Mouse (Mus musculus) bone marrow macrophage, adult 2 months (primary cell): ENCODE data around the gene Idh3g.

Experiments used
- CTCF ChIP-seq: IDR thresholded peaks from 2 replicates; pipeline ENCODE4 v1.5.1; 2012; ENCODE audit warnings: low read depth, mild to moderate bottlenecking, low read length, moderate library complexity
- POLR2A ChIP-seq: IDR thresholded peaks from 2 replicates; pipeline ENCODE4 v1.6.1; 2012; ENCODE audit warnings: mild to moderate bottlenecking, low read depth, low read length, borderline replicate concordance

- TF ChIP-seq POLR2A: no peak
- no peak for TF ChIP-seq CTCF
Observed at GRCm38 (mm10) chrX:73835731-73836130, 49.0 kb upstream of the Idh3g start.
